Mouse (Mus musculus): ENCODE results near the gene Gk2.

The Gk2 gene

DNA sequence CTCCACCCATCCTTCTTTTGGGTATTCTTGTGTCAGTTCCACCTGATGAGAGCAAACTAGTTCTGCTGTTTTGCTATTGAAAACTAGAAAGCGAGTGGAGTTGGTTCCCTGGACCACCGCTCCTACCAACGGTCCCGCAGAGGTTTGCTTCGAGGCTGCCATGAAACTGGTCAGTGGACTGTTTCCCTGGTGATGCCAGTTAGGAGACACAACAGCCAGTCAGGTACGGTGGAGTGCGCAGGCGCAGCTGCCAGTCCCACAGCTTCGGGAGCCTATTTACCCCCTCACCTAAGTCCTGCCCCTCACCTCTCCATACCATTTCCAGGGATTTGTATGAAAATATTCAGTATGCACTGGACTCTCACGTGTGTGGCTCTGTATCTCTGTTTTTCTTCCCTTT lies at the start of gene Gk2:
Gene Gk2 (minus strand): TSS at position 206 of the 400 bp plus-strand sequence.
- DNase-seq (ENCODE audit: low spot score in 2 of 2): no peak

DNA sequence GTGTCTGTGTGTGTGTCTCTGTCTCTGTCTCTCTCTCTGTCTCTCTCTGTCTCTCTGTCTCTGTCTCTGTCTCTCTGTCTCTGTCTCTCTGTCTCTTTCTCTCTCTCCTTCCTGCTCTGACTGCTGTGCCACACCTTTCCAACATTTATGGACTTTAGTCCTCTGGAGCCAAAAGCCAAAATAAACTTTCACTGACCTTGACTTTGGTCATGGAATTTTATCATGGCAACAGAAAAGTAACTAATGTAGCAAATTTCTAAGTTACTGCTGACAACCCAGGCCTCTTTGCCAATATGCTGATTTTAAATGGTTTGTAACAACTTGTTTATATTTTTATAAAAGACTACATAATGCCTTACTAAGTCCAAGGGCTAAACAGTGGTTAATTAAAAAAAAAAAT lies 41.2 kb upstream of the Gk2 start:
- DNase-seq (ENCODE audit: low spot score in 2 of 2): no peak

DNA sequence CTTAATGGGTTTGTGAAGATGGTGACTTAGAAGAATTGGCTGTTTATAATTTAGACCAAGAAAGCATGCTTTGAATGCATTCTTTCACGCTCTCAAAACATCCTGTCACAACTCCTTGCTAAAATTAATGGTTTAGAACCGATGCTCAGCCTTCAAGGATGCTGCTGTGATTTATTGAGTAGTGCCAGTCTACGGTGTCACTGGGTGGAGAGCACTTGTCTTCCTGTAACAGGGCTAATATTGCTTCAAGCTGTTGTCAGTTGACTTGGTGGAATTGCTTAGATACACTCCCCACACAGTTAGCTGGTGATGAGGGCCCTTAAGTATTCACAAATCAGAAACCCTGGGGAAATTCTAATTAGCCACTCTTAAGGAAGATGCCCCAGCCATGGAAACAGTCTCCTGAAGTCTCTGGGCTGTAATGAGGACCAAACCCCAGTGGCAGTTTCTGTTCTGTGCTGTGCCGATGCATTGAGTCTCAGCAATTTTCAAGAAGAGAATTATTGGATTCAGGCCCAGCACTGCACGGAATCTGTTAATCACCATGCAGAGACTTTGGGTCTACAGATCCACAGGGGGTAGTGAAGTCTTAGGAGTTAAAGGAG lies 38.8 kb upstream of the Gk2 start:
- no peak for DNase-seq (ENCODE audit: low spot score in 2 of 2)

DNA sequence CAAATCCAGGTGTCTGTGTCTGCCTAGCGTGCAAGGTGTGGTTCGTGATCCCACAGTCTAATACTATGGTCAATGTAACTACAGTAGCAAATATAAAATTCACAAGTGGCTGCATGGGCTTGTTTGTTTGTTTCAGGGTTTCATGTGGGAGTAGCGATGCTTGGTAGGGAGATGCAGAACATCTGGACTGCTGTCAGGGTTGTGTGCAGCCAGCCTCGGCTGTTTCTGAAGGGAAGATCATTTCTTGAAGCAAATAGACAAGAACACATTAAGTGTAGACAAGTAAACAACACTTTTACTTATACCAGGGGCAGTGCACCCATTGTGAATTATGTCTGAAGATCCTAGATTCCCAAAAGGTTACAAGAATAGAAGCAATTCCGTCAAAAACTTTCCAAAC lies 36.6 kb upstream of the Gk2 start:
- no peak for DNase-seq (ENCODE audit: low spot score in 2 of 2)

DNA sequence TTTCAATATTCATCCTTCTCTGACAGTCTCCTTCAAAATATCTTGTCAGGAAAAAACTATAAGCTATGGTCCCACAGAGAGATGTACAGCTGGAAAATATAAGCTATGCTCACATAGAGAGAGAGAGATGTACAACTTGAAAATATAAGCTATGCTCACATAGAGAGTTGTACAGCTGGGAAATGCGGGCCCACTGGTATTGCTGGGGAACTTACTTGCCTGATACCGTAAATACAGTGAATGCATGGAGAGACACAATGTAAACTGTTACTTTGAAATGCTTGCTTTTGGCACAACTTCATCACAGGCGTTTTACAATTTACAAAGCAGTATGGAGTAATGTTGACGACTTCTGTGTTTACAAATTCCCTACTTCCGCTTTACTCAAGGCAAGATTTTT lies 29.3 kb upstream of the Gk2 start:
- no peak for DNase-seq (ENCODE audit: low spot score in 2 of 2)

DNA sequence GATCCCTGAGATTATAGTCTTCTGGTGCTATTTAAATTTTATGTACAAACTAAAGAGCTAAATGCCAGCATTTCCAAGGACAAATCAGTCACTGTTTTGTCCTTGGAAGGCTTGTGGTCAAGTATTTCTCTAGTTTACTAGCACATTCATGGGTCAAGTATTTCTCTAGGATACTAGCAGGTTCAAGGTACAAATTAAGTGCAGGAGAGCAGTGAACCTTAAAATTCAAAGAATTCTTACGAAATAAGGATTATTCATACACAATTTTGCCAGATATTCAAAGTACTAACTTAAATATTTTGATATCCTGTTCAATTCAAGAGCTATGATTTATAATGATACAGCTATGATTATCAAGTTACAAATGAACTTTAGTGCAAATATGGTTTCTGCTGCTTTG lies 23.2 kb upstream of the Gk2 start:
- DNase-seq (ENCODE audit: low spot score in 2 of 2): no peak

DNA sequence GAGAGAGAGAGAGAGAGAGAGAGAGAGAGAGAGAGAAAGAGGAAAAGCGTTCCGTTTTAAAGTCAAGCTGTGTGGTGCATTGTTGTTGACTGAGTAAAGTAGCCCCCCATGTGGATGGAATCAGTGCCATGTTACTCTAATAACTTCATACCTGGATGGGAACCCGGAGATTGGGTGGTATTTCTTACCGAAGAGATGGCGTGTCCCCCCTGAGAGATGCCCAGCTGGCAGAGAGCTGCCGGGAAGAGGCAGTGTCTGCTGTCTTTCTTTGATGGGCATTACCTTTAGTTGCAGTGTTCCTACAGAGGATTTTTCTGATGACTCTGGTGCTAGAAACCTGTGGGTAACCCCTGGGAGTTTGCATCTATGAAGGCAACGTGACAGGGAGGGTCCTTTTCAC lies 10.4 kb upstream of the Gk2 start:
- no peak for DNase-seq (ENCODE audit: low spot score in 2 of 2)

DNA sequence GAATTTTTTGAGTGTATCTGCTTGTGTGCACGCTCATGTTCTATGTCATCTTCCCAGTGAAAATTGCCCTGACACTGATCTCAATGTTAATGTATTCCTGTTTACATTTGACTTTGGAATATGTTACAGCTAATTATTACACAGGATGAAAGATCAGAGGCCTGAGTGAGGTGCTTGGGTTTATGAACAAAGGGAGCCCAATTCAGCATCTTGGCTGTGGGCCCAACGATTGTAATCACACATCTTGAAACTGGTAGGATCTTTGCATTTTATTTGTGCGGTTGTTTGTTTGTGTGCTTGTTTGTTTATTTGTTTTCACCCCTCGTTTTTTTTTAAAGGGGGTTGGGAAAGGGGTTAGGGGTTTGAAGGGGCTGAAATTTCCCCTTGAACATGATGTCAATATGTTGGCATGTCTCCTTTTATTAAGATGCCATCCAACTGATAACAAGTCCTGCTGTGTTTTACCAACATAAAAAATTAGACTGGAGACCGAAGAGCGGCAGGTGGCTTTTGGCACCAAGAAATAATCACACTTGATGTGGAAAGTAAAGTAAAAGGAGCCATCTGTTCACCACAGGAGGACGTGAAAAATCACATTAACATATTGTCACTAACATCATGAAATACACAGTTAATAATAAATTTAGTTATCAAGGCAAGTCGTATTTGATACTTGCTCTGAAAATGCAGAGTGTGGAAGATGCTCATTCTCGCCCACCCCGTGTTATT lies 9.8 kb upstream of the Gk2 start:
- no peak for DNase-seq (ENCODE audit: low spot score in 2 of 2)

DNA sequence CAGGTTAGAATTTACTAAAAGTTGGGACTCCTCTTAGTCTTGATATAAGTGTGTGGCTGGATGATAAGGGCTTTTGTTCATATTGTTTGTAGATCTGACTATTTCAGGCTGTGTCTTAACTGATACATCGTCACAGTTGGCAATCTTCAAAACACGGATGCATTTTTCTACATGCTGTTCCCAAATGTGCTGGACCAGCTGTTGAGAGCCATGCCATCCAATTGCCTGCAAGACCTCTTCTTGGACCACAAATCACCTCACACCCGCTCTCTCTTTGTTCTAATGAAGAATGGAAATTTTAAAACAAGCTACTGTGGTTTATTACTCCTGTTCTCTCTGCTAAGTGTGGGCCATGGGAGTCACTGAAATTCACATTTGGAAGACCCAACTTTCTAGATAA lies 9.1 kb upstream of the Gk2 start:
- no peak for DNase-seq (ENCODE audit: low spot score in 2 of 2)

DNA sequence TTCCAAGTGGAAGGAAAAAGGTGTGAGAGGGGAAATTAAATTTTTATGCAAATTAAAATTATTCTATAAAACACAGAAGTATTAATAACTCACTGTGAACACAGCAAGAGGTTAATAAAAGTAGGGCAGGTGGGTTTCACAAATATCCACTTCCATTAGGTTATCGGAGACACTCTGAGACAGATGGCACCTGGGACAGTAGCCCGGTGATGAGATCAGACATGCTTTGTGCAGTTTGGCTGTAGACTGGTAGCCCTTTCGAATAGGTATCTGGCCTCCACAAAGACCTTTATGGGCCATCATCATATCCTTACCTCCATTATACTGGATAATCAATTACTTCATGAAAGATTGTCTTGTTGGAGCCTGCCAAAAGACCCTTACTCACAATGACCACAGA lies 6.0 kb upstream of the Gk2 start:
- no peak for DNase-seq (ENCODE audit: low spot score in 2 of 2)

DNA sequence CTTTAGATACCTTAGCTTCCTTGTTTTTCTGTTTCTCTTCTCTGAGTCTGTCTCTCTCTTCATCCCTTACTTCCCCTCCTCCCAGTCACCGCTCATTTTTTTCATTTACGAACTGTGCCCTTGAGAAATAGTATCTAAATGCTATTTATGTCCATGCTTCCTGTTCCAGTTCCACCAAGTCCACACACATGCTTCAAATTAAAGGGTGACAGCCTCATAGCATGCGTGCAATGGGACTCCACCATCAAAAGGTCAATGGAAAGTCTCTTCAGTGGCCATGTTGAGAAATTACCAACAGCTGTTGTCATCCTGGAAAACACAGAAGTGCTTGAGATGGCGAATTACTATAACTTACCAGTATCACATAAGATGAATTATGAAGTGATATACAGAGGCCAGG lies 5.4 kb downstream of the Gk2 start:
- DNase-seq (ENCODE audit: low spot score in 2 of 2): no peak

DNA sequence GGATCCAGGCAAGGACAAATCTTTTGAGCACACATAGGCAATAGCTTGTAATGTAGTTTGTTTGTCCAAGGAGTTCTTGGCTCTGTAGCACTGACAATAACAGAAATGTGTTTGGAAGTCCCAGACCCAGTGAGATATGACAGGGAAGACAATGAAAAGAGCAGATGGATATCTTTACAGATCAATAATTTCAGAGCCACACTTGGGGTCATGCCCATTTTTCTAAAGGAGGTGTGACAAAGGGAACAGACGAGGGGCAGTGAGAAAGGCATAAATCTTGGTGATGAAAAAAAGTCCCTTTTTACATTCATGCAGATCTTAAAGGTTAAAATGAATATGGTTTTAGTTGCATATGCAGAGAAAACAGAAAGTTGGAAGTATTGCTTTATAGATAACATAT lies 12.6 kb downstream of the Gk2 start:
- no peak for DNase-seq (ENCODE audit: low spot score in 2 of 2)

DNA sequence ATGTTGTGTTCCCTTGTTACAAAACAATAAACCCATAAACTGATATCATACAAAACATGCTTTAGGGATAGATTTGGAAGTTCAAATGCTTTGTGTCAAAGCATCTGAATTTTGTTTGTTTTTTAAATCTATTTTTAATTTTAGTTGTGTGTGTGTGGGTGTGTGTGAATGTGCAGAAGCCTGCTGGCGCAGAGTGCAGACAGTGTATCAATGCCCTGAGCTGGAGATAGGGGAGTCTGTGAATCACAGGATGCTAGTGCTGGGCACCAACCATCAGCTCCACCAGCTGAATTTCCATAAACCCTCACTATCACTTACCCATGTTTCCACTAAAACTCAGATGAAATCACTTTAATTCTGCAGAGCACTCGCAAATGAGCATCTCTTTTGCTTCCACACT lies 24.3 kb downstream of the Gk2 start:
- DNase-seq (ENCODE audit: low spot score in 2 of 2): no peak

DNA sequence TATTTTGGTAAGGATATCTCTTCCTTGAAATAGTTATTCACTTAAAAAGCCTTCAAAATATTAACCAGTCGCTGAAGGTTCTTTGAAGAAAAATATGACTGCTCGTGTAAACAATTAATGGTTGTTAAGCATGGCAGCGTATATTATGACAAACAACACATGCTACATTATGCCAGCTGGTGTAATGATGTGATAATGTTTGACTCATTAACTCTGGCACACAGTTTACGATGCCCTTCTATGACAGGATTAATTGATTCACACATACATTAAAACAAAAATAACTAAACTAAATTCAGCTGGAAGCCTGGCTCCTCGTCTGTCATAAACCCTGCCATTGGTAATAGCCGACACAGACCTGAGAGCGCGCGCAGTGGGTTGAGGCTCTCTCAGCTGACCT lies 26.8 kb downstream of the Gk2 start:
- DNase-seq (ENCODE audit: low spot score in 2 of 2): no peak

DNA sequence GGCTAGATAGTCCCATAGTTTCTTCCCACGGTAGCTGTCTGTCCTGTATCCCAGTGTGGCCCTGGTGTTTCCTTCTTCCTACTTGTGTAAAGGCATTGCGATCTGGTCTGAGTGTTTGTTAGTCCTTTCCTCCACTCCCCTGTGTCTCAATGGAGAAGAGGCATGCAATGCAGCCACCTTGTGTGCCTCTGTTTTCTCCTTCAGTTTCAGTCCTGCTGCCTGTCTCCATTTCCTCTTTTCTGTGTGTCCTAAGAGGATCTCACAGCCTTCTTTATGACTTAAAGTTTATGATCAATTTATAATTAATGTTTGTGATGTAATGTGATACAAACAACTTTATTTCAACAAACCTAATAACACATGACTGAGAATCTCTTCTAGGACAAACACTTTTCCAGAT lies 35.2 kb downstream of the Gk2 start:
- DNase-seq (ENCODE audit: low spot score in 2 of 2): no peak

DNA sequence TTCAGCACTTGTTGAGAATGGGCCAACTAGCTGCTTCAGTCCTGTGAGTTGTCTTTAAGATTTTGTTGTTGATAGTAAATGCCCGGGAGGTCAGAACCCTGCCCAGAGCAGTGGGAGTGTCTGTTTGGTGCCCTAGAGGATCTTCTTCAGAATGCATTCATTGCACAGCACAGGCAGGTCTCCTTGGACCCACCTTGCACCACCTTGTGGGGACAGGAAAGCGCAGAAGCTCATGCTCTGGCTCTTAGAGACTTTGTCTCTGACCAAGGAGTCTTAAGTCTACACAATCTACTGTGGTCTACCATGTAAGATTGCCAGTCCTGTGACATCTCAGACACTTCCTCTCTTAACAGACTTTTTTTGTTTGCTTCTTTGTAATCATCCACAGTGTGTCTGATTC lies 39.6 kb downstream of the Gk2 start:
- no peak for DNase-seq (ENCODE audit: low spot score in 2 of 2)

DNA sequence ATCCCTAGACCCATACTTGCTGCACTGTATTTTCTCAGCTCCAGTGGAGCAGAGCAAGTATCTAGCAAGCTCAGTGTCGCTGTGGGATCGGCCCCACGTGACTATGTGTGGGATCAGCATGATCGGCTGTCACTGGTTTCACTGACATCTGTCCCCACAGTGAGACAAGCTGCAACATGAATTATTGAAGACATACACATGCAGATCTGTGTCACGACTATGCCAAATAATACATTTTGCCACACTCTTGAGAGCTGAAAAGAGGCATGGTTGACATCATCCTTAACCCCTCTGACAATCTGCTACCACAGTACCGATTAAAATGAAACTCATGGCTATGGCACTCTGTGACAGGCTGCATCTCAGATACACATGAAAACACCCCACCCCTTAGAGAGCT lies 41.0 kb downstream of the Gk2 start:
- peak in 1 of 2 experiments; percentile 14 for DNase-seq (ENCODE audit: low spot score in 2 of 2)

DNA sequence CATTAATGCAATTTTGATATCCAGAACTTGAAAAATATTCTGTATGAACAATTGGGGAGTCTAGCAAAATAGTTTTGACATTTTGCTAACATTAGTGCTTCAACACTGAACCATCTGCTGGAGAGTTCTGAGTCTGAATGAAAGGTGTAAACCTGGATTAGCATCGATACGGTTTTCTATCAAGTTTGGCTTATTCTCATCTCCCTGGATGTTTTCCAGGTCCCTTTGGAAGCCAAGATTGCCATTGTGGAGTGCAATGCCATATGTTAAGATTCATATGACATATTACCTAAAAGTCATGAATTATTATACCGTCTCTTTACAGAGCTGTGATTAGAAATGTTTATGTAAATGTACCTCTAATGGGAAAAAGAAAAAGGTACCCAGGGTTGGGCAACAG lies 43.1 kb downstream of the Gk2 start:
- DNase-seq (ENCODE audit: low spot score in 2 of 2): no peak

DNA sequence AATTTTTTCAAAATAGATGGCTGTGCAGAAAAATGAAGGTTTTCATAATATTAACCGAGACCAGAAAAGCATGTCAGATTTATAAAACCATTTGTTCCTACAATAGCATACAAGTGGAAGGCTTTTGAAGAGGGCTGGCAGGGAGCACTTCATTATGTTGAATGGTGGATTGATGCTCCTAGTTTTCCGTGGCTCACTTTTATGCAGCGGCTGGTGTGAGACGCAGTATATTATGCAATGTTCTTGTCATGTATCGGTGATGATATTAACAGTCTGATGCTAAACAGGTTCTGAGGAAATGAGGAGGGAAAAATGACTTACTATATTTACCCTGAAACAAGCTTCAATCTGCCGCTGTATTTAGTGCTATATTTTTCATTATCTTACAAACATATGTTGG lies 46.6 kb downstream of the Gk2 start:
- DNase-seq (ENCODE audit: low spot score in 2 of 2): no peak

DNA sequence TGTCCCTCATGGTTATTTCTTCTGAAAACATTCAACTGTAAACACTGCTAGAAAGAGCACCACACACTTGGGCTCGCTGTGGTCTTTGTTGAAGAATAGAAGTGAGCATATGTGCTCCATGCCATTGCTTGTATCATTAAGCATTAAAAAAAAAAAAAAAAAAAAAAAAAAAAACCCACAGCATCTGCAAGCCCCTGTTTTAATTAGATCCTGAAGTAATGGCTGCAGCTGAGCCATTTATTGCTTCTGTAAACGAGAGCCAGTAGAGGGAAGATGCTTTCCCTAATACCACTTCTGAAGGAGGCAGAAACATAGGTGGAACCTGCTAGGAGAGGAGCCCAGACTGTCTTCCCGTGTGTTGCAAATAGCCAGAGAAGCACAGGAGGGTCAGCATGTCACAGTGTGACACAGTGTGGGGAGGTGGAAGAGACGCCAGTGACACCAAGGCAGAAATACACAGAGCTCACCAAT lies 47.6 kb downstream of the Gk2 start:
- no peak for DNase-seq (ENCODE audit: low spot score in 2 of 2)
